Mouse (Mus musculus) v-Abl transformed pro-B cells (cell line): ENCODE measurements around the gene Olfr1195.
"Not testable (repeated sequence)": the region's sequence is repeated elsewhere in the genome, so short reads cannot be mapped to it uniquely, and the experiment has no call there.

Experiments used
- in situ Hi-C, 2 experiments: fragments of 400-800 bp; cut with MboI; formaldehyde crosslinking; loops; one replicate each; pipeline ENCODE4 v1.15.1; 2025; ENCODE audit not compliant: unreplicated experiment in 2 of 2

Gene Olfr1195

GRCm38 (mm10) chr2:88689087-88689486, at the start of gene Olfr1195:
Gene Olfr1195 (minus strand): TSS chr2:88689187.
- in situ Hi-C loops: no loop called here

GRCm38 (mm10) chr2:88732266-88732665, 43.3 kb upstream of the Olfr1195 start, which contains the start of gene Olfr1197:
Gene Olfr1197 (minus strand): TSS chr2:88732366.
- in situ Hi-C loops: no loop called here

- in situ Hi-C loops: no loop called here
These were observed 15.5 kb upstream of the Olfr1195 start, which contains the start of gene Olfr1196 for GRCm38 (mm10) chr2:88704497-88704896. Gene Olfr1196 (minus strand): TSS chr2:88704597.

GRCm38 (mm10) chr2:88675328-88675727, 13.7 kb downstream of the Olfr1195 start, which contains the start of gene Olfr1193:
Gene Olfr1193 (plus strand): TSS chr2:88675628.
- in situ Hi-C loops: not testable (repeated sequence)

GRCm38 (mm10) chr2:88648209-88648608, 40.8 kb downstream of the Olfr1195 start, which contains the start of gene Olfr1192-ps1:
Gene Olfr1192-ps1 (plus strand): TSS chr2:88648509.
- in situ Hi-C loops: no loop called here

GRCm38 (mm10) chr2:88640242-88640641, 48.7 kb downstream of the Olfr1195 start, which contains the start of gene Olfr1191-ps1:
Gene Olfr1191-ps1 (plus strand): TSS chr2:88640542.
- in situ Hi-C loops: not testable (repeated sequence)
